Mouse (Mus musculus): ENCODE measurements around the gene Krt77. TPM values are rescaled to one million over a fixed set of nuclear protein-coding genes. Genes with fewer than 3 reads are reported as not detected.

Gene Krt77
- polyA plus RNA-seq, 1 experiment: 0.88 TPM

DNA sequence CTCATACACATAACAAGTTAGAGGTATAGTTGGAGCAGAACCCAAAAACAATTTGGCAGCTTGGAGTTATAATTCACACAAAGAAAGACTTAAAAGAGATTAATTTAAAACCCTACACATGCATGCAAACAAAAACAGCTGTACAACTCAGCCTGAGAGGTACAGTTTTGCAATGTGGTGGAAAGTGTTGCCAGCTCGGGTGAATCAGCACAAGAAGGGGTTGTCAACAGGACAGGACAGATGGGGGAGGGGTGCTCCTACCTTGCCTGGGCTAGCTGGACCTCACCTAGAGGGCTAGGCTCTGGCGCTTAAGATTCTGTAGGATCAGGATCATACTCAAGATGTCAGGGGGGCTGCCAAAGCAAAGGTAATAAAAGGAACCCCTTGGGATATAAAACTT, 8.5 kb upstream of the Krt77 start:
- Histone ChIP-seq H3K4me1 (ENCODE audit: control insufficient read depth, insufficient read depth, low read length) (no peaks in the 10 kb centered on the region), H3K27ac (ENCODE audit: control insufficient read depth, insufficient read depth, low read depth, low read length) (no peak overlapping the region), H3K27me3 (ENCODE audit: control insufficient read depth, insufficient read depth, low read length) (no peaks in the 10 kb centered on the region), H3K36me3 (ENCODE audit: control insufficient read depth, insufficient read depth, low read length) (no peaks in the 10 kb centered on the region), H3K4me3 (ENCODE audit: control insufficient read depth, low read depth, low read length) (no peak overlapping the region)
- TF ChIP-seq POLR2A (IDR thresholded peaks at IDR 0.05; ENCODE audit: control insufficient read depth, low read depth, low read length) (no peak), CTCF (IDR thresholded peaks at IDR 0.05; ENCODE audit: control insufficient read depth, insufficient read depth, insufficient replicate concordance, low read depth, low read length) (no peak)

DNA sequence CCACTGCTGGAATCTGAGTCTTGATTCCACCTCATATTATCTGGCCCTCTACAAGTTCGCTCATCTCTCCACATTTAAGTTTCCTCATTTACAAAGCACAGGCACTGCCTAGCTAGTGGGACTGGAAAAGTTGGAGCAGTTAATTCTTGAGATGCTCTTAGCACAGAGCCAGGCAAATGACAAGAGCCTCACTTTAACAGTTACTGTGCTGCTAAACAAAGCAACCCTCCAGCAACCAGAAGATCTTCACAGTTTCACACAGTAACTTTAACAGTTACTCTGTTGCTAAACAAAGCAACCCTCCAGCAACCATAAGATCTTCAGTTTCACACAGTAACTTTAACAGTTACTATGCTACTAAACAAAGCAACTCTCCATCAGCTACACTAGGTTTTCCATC, 4.9 kb upstream of the Krt77 start:
- Histone ChIP-seq H3K36me3 (ENCODE audit: control insufficient read depth, insufficient read depth, low read length) (no peaks in the 10 kb centered on the region), H3K4me1 (ENCODE audit: control insufficient read depth, insufficient read depth, low read length) (no peaks in the 10 kb centered on the region; the same call in 1 of the 2 replicates), H3K4me3 (ENCODE audit: control insufficient read depth, low read depth, low read length) (no peak overlapping the region), H3K27ac (ENCODE audit: control insufficient read depth, insufficient read depth, low read depth, low read length) (no peak overlapping the region), H3K27me3 (ENCODE audit: control insufficient read depth, insufficient read depth, low read length) (no peaks in the 10 kb centered on the region)
- TF ChIP-seq CTCF (IDR thresholded peaks at IDR 0.05; ENCODE audit: control insufficient read depth, insufficient read depth, insufficient replicate concordance, low read depth, low read length) (no peak), POLR2A (IDR thresholded peaks at IDR 0.05; ENCODE audit: control insufficient read depth, low read depth, low read length) (no peak)

DNA sequence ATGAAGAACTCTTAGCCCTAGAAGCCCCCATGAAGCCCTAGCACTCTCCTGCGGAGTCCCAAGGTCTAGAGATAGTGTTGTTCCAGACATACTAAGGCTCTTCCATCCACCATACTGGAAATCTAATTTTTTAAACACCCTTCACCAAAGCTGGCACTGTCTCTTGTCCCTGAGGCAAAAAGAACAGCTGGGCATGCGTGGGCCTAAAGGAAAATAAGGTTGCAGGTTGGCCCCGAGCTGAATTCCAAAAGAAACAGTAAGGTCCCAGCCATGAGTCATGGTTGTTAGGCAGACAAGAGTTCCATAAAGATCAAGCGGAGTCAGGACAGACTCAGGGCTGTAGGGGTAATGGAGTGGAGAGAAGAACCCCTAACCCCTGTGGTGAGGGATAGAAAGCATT, 3.7 kb upstream of the Krt77 start:
- TF ChIP-seq CTCF (IDR thresholded peaks at IDR 0.05; ENCODE audit: control insufficient read depth, insufficient read depth, insufficient replicate concordance, low read depth, low read length): no peak
- no peak for TF ChIP-seq POLR2A (IDR thresholded peaks at IDR 0.05; ENCODE audit: control insufficient read depth, low read depth, low read length)
- Histone ChIP-seq H3K4me3 (ENCODE audit: control insufficient read depth, low read depth, low read length) (no peak overlapping the region), H3K4me1 (ENCODE audit: control insufficient read depth, insufficient read depth, low read length) (no peaks in the 10 kb centered on the region; the same call in 1 of the 2 replicates), H3K27ac (ENCODE audit: control insufficient read depth, insufficient read depth, low read depth, low read length) (no peak overlapping the region), H3K27me3 (ENCODE audit: control insufficient read depth, insufficient read depth, low read length) (no peaks in the 10 kb centered on the region), H3K36me3 (ENCODE audit: control insufficient read depth, insufficient read depth, low read length) (no peaks in the 10 kb centered on the region)

DNA sequence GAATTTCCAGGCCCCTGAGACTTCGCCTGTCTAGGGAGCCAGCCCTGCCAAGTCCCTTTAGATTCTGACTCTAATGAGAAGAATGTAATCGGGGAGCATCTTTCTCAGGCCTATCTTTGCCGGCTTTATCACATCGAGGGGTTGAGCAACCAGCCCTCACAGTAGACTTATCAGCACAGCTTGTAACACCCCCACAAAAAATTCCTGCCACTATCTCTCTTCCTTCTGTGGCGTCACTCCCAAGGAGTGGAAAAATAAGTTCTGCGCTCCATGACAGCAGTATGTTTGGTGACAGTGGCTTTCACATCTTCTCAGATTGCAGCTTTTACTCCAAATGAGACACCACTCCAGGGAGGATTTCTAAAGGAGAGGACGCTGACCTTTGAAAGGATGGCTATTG, 2.8 kb downstream of the Krt77 start:
- Histone ChIP-seq H3K4me3 (ENCODE audit: control insufficient read depth, low read depth, low read length) (no peak overlapping the region), H3K4me1 (ENCODE audit: control insufficient read depth, insufficient read depth, low read length) (no peaks in the 10 kb centered on the region; the same call in 1 of the 2 replicates)

DNA sequence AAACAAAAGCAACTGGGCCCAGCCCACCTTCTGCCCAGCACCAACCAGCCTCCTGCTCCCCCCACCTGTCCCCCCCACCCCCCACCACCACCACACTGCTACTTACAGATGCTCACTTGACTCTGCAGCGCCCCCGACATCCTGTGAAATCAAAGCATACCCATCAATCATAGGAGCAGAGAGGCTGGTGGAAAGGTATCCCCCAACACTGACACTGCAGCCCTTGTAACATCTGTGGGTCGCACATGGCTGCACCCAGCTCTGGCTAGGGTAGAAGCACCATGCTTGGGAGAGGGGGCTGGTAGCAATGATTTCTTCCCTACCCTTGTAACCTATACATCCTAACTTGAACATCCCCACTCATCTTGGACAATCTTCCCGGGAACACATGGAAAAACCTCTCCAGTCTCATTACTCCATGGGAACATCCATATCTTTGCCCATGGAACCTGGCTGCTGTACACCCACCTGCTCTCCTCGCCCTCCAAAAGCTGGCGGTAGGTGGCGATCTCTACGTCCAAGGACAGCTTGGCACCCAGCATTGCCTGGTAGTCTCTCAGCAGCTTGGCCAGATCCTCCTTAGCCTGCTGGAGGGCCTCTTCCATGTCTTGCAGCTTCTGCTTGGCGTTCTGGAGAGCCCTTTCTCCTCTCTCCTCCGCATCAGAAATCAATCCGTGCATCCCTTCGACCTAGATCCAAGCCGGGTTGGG, 8.9 kb downstream of the Krt77 start:
- Histone ChIP-seq H3K4me3 (ENCODE audit: control insufficient read depth, low read depth, low read length) (no peak overlapping the region), H3K36me3 (ENCODE audit: control insufficient read depth, insufficient read depth, low read length) (no peaks in the 10 kb centered on the region), H3K27me3 (ENCODE audit: control insufficient read depth, insufficient read depth, low read length) (peaks cover 6% of the 10 kb centered on the region), H3K4me1 (ENCODE audit: control insufficient read depth, insufficient read depth, low read length) (peaks cover 10% of the 10 kb centered on the region), H3K27ac (ENCODE audit: control insufficient read depth, insufficient read depth, low read depth, low read length) (no peak overlapping the region)
- TF ChIP-seq POLR2A (IDR thresholded peaks at IDR 0.05; ENCODE audit: control insufficient read depth, low read depth, low read length): no peak
- TF ChIP-seq CTCF (IDR thresholded peaks at IDR 0.05; ENCODE audit: control insufficient read depth, insufficient read depth, insufficient replicate concordance, low read depth, low read length): no peak; the same call in 1 of the 2 replicates

More for the DNA sequence above, 2.8 kb downstream of the Krt77 start:
- TF ChIP-seq CTCF (IDR thresholded peaks at IDR 0.05; ENCODE audit: control insufficient read depth, insufficient read depth, insufficient replicate concordance, low read depth, low read length) (no peak), POLR2A (IDR thresholded peaks at IDR 0.05; ENCODE audit: control insufficient read depth, low read depth, low read length) (no peak)
- H3K36me3 ChIP-seq (ENCODE audit: control insufficient read depth, insufficient read depth, low read length): no peaks in the 10 kb centered on the region
- no peaks in the 10 kb centered on the region for H3K27me3 ChIP-seq (ENCODE audit: control insufficient read depth, insufficient read depth, low read length)
- H3K27ac ChIP-seq (ENCODE audit: control insufficient read depth, insufficient read depth, low read depth, low read length): no peak overlapping the region

DNA sequence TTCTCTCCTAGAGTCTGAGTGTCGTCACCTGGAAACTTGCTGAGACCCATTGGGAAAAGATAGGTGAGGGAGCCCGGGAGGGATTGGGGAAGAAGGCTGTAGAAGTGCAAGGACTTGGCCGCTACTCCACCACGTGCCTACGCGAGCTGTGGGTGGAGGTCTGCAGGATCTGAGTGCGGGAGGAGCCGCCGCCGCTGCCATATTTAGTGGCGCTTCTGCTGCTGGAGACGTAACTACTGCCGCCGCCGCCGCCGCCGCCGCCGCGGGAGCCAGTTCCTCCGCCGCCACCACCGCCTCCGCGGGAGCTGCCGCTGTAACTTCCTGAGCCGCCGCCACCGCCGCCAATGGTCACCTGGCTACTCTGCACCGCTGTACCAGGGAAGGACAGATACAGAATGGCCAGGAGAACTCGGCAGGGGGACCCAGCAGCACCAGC, 9.8 kb downstream of the Krt77 start:
- Histone ChIP-seq H3K36me3 (ENCODE audit: control insufficient read depth, insufficient read depth, low read length) (no peaks in the 10 kb centered on the region), H3K4me1 (ENCODE audit: control insufficient read depth, insufficient read depth, low read length) (peaks cover 10% of the 10 kb centered on the region), H3K27ac (ENCODE audit: control insufficient read depth, insufficient read depth, low read depth, low read length) (no peak overlapping the region), H3K27me3 (ENCODE audit: control insufficient read depth, insufficient read depth, low read length) (peaks cover 6% of the 10 kb centered on the region), H3K4me3 (ENCODE audit: control insufficient read depth, low read depth, low read length) (peak overlapping the region; percentile 67)
- TF ChIP-seq CTCF (IDR thresholded peaks at IDR 0.05; ENCODE audit: control insufficient read depth, insufficient read depth, insufficient replicate concordance, low read depth, low read length): no peak
- TF ChIP-seq POLR2A (IDR thresholded peaks at IDR 0.05; ENCODE audit: control insufficient read depth, low read depth, low read length): no peak

DNA sequence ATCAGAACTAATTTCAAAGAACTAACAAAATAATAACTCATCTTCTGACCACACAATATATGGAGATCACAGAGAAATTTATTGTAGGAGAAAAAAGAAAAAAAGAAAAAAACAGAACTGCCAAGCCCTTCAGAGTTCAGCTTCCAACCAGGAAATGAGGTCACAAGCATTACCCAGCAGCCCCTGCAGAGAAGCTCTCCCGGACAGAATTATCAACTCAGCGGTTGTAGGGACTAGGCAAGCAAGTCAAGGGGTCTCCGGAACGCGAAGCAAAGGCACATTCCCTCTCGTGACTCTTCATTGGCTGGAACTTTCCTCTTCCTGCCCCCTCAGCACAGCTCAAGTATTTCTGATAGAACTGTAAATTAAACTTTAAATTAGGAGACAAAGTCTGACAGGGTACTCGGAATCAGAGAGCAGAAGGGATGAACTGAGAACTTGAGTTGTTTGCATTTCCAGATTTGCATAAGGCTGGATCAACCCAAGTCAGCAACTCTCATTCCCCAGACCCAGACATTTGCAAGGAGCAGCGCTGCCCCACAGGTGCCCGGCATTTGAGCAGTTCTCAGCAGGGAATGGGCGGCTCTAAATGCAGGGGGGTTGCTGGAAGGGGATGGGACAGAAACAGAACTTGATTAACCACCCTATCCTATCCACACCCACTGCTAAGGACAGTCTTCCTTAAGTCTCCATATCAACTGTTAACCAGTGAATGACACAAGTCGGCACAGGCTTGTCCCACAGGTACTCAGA, 10.7 kb downstream of the Krt77 start:
- Histone ChIP-seq H3K27ac (ENCODE audit: control insufficient read depth, insufficient read depth, low read depth, low read length) (no peak overlapping the region), H3K4me3 (ENCODE audit: control insufficient read depth, low read depth, low read length) (peak overlapping the region; percentile 67; the same call in 1 of the 2 replicates), H3K4me1 (ENCODE audit: control insufficient read depth, insufficient read depth, low read length) (peaks cover 10% of the 10 kb centered on the region), H3K27me3 (ENCODE audit: control insufficient read depth, insufficient read depth, low read length) (peaks cover 6% of the 10 kb centered on the region), H3K36me3 (ENCODE audit: control insufficient read depth, insufficient read depth, low read length) (no peaks in the 10 kb centered on the region)
- TF ChIP-seq POLR2A (IDR thresholded peaks at IDR 0.05; ENCODE audit: control insufficient read depth, low read depth, low read length): no peak
- TF ChIP-seq CTCF (IDR thresholded peaks at IDR 0.05; ENCODE audit: control insufficient read depth, insufficient read depth, insufficient replicate concordance, low read depth, low read length): no peak

All from testis, adult 2 months (tissue).